Mouse (Mus musculus) right cerebral cortex, postnatal 36 days (tissue): ENCODE data around the gene Vmn1r131.
"Not testable (repeated sequence)": the region's sequence is repeated elsewhere in the genome, so short reads cannot be mapped to it uniquely, and the experiment has no call there.

Experiments
- DNase-seq, 2 experiments: peaks; one replicate each; pipeline ENCODE4 v3.0.0; 2022; ENCODE audit warnings: low spot score in 2 of 2, mixed read lengths in 1 of 2

Gene Vmn1r131

GRCm38 (mm10) chr7:21545990-21546389 lies at the start of gene Vmn1r131:
Vmn1r131 (minus strand) TSS chr7:21546090.
- not testable (repeated sequence) for DNase-seq

- not testable (repeated sequence) for DNase-seq
Measured at GRCm38 (mm10) chr7:21511480-21511879, 34.4 kb downstream of the Vmn1r131 start, which contains the start of gene Vmn1r130. Vmn1r130 (plus strand) TSS chr7:21511780.
